Mouse (Mus musculus) mouse trophoblast stem cell (cell line): ENCODE measurements around the gene Tktl1.
"Not testable (repeated sequence)": the region's sequence is repeated elsewhere in the genome, so short reads cannot be mapped to it uniquely, and the experiment has no call there.

Source experiments
- in situ Hi-C, 2 experiments: fragments of 300-500 bp; cut with MseI, MboI; formaldehyde crosslinking; loops; 2 replicates in 1 of 2; 3 replicates in 1 of 2; pipeline ENCODE4 v1.15.1; 2025

Gene Tktl1

GRCm38 (mm10) chrX:74176959-74177358, at the start of gene Tktl1:
TSS of gene Tktl1 (plus strand) at chrX:74177259.
- in situ Hi-C loops: no loop called here

- in situ Hi-C loops: not testable (repeated sequence)
These were observed 41.8 kb upstream of the Tktl1 start, which contains the start of gene Mecp2 for GRCm38 (mm10) chrX:74135263-74135662. TSS of gene Mecp2 (minus strand) at chrX:74135363.

GRCm38 (mm10) chrX:74167738-74168137, 9.3 kb upstream of the Tktl1 start, which contains the start of gene Tex28:
TSS of gene Tex28 (minus strand) at chrX:74167838.
- in situ Hi-C loops: no loop called here

GRCm38 (mm10) chrX:74203556-74203955, 26.5 kb downstream of the Tktl1 start:
- in situ Hi-C loops: no loop called here

- in situ Hi-C loops: no loop called here
These were observed 41.4 kb downstream of the Tktl1 start for GRCm38 (mm10) chrX:74218496-74218895.

- in situ Hi-C loops: no loop called here
These were observed 42.4 kb downstream of the Tktl1 start for GRCm38 (mm10) chrX:74219449-74219848.

GRCm38 (mm10) chrX:74220099-74220498, 43.0 kb downstream of the Tktl1 start:
- in situ Hi-C loops: not testable (repeated sequence)

GRCm38 (mm10) chrX:74230038-74230437, 53.0 kb downstream of the Tktl1 start:
- in situ Hi-C loops: no loop called here

- in situ Hi-C loops: no loop called here
These were observed 56.1 kb downstream of the Tktl1 start for GRCm38 (mm10) chrX:74233196-74233595.

- in situ Hi-C loops: loop anchor here in 1 of 2 experiments (10.0 kb wide), 1 partner anchor 174 kb away; no protein-coding TSS in a partner anchor
These were observed 63.3 kb downstream of the Tktl1 start for GRCm38 (mm10) chrX:74240332-74240731.

- in situ Hi-C loops: loop anchor here in 1 of 2 experiments (10.0 kb wide), 1 partner anchor 171 kb away; no protein-coding TSS in a partner anchor
These were observed 66.3 kb downstream of the Tktl1 start for GRCm38 (mm10) chrX:74243396-74243795.

GRCm38 (mm10) chrX:74243807-74244206, 66.7 kb downstream of the Tktl1 start:
- in situ Hi-C loops: loop anchor here in 1 of 2 experiments (10.0 kb wide), 1 partner anchor 171 kb away; no protein-coding TSS in a partner anchor

- in situ Hi-C loops: loop anchor here in 1 of 2 experiments (10.0 kb wide), 1 partner anchor 170 kb away; no protein-coding TSS in a partner anchor
These were observed 67.6 kb downstream of the Tktl1 start for GRCm38 (mm10) chrX:74244614-74245083.

GRCm38 (mm10) chrX:74245107-74245506, 68.0 kb downstream of the Tktl1 start:
- in situ Hi-C loops: loop anchor here in 1 of 2 experiments (10.0 kb wide), 1 partner anchor 170 kb away; no protein-coding TSS in a partner anchor

- in situ Hi-C loops: loop anchor here in 1 of 2 experiments (10.0 kb wide), 1 partner anchor 169 kb away; no protein-coding TSS in a partner anchor
These were observed 68.6 kb downstream of the Tktl1 start for GRCm38 (mm10) chrX:74245687-74246086.

- in situ Hi-C loops: loop anchor here in 1 of 2 experiments (10.0 kb wide), 1 partner anchor 169 kb away; no protein-coding TSS in a partner anchor
These were observed 69.2 kb downstream of the Tktl1 start for GRCm38 (mm10) chrX:74246213-74246681.

- in situ Hi-C loops: loop anchor here in 1 of 2 experiments (10.0 kb wide), 1 partner anchor 168 kb away; no protein-coding TSS in a partner anchor
These were observed 69.6 kb downstream of the Tktl1 start for GRCm38 (mm10) chrX:74246693-74247092.

- in situ Hi-C loops: loop anchor here in 1 of 2 experiments (10.0 kb wide), 1 partner anchor 166 kb away; no protein-coding TSS in a partner anchor
These were observed 71.6 kb downstream of the Tktl1 start for GRCm38 (mm10) chrX:74248651-74249050.

- in situ Hi-C loops: loop anchor here in 1 of 2 experiments (10.0 kb wide), 1 partner anchor 165 kb away; no protein-coding TSS in a partner anchor
These were observed 72.6 kb downstream of the Tktl1 start, which contains the start of gene Flna for GRCm38 (mm10) chrX:74249615-74250014. TSS of gene Flna (minus strand) at chrX:74249820.

- in situ Hi-C loops: no loop called here
These were observed 77.3 kb downstream of the Tktl1 start, which contains the start of gene Emd for GRCm38 (mm10) chrX:74254153-74254887. TSS of gene Emd (plus strand) at chrX:74254687.

- in situ Hi-C loops: no loop called here
These were observed 78.0 kb downstream of the Tktl1 start for GRCm38 (mm10) chrX:74254888-74255565.
